Mouse (Mus musculus): Measurements from ENCODE around the gene Borcs7. TPM values are rescaled to one million over a fixed set of nuclear protein-coding genes. Genes with fewer than 3 reads are reported as not detected.

Borcs7 gene
- polyA plus RNA-seq, 2 experiments from 2014 or later: 6.6 to 7.0 TPM

DNA sequence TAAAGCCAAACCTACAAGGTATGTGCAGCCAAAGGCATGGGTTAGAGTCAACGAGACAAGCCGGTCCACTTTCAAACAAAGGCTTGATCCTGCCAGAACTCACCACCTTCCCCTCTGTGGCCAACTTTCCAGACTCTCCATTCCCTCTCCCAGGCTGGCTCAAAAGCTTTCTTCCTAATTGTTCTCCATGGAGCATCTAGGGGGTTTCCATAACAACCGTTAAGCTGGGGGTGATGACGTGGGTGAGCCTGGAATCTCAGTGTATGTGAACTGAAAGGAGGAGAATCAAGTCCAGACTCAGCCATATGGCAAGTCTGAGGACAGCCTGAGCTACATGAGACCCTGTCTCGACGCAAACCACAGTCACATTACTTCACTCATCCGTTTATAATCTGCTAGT, 24.2 kb upstream of the Borcs7 start:
- ATAC-seq: no peak

DNA sequence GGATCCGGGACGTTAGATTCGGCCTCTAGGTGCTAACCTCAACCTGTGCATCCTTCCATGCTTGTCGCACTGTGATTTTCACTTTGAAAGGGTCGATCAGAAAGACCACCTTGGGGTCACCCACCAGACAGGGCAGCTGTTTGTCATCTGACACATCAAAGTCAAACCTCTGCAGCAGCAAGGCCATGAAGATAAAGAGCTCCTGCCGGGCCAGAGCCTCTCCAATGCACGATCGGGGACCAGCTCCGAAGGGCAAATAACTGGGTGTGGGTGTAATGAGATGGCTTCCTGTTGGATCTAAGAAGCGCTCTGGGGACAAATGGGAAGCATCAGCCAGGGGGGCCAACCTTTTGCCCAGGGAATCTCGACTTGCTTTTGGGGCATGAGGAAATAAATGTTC, 22.4 kb upstream of the Borcs7 start:
- ATAC-seq: no peak

DNA sequence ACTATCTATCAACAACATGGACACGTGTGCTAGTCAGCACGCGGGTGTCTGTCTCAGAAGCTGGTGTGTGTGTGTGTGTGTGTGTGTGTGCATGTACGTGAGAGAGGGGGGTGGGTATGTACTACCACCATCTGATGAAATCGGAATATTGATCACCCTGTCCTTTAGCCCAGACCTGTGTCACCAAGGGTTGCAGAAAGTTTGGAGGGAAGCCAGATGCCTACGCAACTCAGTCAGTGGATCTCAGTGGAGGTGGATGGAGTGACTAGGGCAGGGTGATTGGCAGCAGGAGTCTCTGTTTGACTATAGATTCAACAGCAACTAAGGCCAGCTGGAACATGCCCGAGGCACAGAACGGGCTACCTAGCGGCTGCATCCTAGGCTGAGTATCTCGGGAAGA, 21.4 kb upstream of the Borcs7 start:
- no peak for ATAC-seq

DNA sequence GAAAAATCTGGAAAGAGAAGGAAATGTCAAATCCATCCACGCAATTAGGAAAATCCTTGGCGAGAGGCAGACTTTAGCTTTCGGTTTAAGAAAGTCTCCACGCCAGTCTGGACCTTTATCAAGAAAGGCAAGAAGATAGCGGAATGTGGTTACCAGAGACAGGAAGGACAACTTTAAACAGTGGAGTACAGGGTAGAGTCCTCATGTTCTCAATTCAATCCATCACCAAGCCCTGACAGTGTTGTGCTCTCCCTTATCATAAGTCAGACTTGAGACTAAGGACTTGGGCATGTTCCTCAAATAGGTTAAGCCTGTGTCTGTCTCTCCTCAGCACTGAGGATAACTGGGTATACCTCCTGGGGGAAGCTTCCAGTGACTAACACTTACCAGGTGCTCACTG, 19.9 kb upstream of the Borcs7 start:
- no peak for ATAC-seq

DNA sequence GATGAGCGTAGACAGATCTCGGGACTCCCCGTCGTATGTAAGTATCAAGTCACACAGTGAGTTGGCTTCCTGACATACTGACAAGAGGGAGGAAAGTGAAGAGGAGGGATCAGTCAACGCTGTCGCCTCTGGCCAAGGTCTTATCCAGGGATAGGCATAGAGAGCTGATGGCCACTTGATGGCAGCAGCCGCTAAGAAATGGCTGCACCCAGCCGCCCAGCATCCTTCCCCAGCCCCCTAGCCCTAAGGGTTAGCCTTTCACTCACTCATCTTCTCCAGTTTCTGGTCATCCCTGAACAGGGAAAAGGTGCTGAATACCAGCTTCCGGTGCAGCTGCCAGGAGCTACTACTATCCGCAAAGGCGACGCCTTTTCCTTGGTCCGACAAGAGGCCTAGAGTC, 19.0 kb upstream of the Borcs7 start:
- ATAC-seq: no peak

DNA sequence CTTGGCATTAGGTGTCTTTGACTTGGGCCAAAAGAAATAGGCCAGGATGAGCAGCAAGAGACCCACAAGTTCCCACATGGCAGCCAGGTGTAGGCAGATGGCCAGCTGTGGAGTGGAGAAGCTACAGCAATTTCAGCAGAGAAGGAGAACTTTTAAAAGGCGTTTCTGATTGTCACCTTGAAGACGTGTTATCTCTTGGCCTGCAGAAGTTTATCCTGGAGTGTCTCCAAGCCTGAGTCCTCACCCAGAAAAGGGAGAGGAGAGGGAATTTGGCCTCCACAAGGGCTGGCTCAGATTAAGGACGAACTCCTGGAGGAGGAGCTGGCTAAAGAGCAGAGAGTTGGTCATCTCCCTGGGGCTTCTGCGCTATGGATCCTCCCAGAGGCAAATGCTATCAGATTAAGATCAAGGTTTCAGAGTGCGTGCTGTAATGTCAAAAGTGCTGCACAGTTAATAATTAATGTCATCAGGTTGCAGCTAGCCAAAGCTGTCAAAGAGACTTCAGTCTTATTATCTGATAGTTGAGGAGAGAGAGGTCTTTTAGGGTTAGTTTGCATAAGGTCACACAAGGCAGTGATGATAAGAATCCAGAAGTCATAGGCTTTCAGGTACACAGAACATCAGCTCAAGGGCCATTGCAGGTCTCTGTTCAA, 16.8 kb upstream of the Borcs7 start, which contains the start of gene Cyp17a1:
Cyp17a1 (minus strand) TSS at position 407 of the 653 bp plus-strand sequence.
- no peak for ATAC-seq

DNA sequence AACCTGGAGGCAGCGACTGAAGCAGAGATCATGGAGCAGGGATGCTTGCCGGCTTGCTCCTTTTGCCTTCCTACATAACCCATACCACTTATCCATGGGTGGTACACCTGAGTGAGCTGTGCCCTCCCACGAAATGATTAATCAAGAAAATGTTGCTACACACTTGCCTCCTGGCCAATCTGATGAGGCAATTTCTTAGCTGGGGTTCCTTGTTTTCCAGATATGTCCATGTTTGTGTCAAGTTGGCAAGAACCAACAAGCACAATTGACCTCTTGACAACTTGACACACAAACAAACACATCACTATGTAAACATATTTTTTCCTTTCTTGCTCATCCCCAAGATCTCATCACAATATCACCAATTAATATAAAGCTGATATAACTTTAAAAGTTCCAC, 14.1 kb upstream of the Borcs7 start:
- ATAC-seq: no peak

DNA sequence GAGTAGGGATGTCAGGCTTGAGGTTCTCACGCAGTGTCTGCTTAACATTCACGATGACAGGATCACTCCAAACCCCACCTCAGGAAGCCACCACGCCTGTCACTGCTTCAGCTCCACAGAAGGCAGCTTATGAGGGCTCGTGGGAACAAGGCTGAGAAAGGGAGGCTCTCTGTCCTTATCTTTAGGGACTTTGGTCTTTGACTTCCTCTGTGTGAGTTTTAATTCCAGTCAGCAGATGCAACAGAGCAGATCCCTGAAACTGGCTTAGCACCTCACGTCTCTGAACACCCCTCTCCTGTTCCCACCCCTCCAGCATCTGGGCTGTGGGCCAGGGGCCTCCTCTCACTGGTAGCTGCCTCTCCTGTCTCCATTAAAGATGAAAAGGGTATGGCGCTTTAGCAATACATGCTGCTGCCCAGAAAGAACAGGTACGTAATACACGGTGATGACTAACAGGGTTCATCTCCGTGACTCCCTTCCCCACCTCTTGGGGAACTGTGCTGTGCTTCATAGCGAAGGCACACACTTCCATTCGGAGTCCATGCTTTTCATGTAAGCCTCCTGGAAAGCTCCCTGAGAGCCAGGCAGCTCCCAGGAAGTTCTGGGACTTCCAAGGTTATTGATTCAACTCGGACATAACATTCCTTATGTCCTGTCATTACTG, 9.9 kb upstream of the Borcs7 start:
- ATAC-seq: no peak

DNA sequence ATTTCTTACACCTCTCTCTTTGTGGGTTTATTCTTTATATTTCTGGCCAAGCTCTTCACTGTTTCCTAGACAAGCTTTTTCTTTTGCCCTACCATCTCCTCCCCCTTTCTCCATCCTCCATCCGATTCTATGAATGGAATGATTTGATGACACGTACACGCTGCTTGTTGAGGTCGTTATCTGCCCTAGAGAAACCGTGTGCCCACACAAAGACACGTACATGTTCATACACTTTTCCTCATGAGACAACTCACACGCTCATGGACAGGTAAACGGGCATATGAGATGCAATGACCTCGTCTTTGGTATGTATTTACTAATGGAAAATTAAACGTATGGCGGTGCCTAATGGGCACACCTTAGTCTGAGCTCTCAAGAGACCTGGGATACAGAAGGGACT, 681 bp downstream of the Borcs7 start:
- no peak for ATAC-seq

DNA sequence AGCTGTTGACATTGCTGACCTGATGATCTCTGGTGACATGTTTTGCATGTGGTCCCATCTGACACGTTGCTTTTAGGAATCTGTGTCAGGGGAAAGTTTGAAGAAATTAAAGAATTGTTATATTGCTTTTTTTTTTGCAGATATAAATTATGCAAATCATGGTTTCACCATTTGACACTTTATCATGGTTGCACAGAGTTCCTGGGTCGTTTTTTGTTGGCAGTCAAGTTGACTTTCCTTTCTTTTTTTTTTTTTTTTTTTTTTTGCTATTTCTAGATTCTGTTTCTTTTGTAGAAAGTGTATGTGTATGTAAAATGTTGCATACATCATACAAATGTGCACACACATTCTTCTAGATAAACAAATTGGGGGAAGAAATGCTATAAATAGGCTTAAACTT, 1.4 kb downstream of the Borcs7 start:
- ATAC-seq: no peak

DNA sequence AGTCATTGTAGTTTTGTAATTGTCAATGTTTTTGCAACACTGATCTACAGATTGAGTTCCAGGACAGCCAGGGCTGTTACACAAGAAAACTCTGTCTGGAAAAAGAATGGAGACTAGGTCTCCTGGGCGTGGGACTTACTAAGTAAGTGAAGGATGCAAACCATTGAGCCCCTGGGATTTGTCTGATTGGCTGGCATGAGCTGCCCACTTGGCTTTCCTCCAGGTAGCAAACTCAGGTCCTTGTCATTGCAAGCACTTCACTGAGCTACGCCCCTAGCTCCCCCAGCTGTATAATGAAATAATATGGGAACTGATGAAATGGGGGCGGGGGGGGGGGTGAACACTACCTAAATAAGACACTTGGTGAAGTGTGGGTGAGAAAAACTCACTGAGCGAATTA, 3.4 kb downstream of the Borcs7 start:
- ATAC-seq: no peak

DNA sequence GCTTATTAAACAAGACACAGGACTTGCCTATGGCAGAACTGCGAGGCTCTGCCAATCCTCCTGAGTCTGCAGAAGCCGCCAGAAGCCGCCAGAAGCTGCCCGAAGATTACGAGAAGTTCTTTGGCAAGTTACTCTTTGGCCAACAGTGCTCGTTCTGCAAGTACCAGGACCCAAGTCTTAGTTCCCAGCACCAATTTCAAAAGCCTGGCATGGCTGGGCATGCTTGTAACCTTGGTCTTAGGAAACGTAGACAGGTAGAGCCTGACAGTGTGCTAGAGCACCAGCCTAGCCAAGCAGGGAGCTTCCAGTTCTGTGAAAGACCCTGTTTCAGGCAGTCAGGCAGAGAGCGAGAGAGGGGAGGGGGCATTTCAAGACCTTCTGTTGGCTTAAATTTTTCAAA, 6.8 kb downstream of the Borcs7 start:
- no peak for ATAC-seq

DNA sequence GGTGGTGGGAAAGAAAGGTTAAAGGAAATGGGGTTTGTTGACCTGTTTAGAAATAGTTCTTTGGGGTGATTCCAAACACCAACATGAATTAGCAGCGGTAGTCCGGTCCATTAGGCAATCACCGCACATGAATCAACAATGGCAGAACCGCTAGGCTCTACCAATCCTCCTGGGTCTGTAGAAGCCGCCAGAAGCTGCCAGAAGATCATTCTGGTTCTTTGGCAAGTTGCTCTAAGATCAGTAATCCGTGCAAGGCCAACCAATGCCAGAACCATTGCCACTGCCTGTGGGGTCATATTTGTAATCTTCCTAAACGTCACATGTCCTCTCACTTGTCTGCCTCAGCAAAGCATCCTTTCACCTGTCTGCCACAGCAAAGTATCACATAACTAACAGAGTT, 7.2 kb downstream of the Borcs7 start:
- ATAC-seq: no peak

DNA sequence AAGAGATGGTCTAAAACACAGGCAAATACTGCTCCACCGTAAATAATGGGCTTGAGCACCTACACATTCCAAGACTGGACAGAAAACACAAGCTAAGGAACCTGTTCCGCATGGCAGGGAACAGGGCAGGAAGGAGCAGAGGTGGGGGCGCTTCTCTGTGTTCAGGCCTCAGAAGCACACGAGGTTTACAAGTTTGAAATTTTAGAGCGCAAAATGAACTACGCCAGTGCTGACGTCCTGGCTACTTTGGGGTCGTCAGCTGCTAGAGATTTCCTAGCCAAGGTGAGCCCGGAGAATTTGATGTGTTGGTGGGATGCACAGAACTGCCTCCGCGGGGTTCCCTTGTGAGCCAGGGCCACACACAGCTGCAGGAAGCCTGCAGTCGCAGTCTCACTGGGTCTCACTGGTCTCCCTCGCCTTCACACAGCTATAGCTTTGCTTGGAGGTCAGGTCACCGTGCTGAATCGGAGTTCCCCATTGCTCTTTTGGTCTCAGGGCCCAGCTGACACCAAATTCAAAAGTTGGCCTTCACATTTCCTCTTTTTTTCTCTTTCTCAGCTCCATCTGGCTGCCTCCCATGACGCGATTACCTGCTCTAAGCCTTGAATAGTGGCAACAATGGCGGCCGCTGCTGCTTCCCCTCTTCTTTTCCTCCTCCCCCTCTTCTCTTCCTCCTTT, 8.3 kb downstream of the Borcs7 start:
- ATAC-seq: no peak

DNA sequence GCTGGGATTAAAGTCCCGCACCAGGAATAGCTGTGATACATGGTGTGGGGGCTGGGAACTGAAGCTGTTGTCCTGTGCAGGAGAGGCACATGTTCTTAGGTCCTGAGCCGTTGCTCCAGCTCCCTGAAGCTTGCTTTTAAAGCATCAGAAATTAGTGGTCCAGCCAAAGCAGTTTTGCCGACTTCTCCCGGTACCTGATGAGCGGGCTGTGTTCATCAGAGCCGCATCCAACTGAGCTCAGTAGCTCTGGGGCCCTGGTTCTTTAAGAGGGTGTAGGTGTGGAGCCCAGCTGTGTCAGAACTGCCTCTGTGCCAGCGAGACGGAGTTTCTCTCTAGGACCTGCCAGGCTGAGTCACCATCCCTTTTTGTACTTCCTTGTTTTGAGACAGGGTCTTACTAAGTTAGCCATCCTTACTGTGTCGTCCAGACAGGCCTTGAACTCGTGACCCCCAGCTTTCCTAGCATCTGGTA, 9.3 kb downstream of the Borcs7 start:
- no peak for ATAC-seq

DNA sequence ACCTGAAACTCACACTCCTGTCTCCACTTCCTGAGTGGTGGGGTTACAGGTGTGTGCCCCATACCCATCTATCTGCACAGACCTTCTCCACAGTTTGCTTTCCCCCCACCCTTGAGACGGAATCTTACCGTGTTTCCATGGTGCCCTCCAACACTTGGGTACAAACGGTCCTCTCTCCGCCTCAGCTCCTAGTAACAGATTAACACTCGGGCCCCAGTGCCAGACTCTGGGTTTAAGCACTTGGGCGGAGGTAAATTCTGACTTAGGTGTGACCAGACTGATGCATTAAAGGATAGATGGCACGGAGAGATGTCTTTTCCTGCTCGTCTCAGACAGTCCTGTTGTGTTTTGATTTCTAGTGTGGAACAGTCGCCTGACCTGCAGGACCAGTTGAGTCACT, 11.4 kb downstream of the Borcs7 start:
- no peak for ATAC-seq

DNA sequence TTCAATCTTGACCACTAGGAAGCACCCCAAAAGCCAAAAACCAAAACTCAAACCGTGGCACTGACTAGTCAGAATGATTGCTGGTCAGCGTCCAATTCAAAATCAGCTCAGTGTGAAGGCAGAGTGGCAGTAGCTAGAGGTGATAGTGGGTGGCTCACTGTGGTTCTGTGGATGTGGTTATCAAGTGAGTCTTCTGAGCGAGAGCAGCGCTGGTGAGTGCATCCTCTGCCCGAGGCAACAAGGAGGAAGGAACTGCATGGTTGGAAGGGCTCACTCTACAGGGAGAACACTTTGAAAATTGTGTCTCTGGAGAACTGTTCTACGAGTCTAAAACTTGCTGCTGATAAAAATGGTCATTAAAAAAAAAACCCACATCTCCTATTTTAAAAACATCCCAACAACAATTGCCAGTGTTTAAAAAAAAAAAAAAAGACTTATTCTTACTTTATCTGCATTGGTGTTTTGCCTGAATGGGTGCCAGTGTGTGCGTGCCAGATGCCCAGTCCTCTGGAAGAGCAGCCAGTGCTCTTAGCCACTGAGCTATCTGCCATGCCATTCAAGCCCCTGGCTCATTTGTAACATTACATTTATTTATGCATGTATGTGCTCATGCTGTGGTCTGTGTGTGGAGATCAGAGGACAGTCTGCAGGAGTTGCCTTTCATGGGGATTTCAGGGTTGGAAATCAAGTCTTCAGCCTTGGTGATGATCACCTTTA, 16.2 kb downstream of the Borcs7 start:
- no peak for ATAC-seq

DNA sequence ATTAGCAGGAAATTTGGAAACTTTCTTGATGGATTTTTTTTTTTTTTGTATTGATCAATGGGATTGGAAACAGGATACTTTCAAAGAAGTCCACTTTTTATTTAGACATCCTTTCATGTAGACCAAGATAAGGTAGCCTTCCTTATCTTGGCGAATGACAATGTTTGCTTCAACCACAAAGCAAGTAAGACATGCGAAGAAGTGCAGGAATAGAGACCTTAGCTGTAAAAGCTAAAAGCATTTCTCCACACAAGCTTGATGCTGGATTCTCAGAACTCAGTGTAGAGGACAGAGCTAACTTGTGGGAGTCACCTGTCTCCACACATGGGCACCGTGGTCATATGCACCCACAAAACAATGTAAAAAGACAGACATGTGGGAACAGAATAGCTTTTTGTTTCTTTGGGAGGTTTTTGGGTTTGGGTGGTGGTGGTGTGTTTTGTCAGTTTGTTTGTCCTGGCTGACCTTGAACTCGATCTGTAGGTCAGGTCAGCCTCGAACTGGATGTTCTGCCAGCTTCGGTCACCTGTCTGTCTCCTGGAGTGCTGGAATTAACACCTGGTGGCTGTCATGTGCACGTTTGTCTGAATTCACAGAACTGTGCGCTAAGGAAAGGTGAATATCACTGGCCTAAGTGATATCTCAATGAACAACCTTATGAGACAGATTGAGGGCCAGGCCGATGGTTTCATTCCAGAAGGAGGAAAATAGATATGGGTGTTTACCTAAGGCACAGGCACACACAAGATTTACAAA, 17.0 kb downstream of the Borcs7 start:
- ATAC-seq: no peak

DNA sequence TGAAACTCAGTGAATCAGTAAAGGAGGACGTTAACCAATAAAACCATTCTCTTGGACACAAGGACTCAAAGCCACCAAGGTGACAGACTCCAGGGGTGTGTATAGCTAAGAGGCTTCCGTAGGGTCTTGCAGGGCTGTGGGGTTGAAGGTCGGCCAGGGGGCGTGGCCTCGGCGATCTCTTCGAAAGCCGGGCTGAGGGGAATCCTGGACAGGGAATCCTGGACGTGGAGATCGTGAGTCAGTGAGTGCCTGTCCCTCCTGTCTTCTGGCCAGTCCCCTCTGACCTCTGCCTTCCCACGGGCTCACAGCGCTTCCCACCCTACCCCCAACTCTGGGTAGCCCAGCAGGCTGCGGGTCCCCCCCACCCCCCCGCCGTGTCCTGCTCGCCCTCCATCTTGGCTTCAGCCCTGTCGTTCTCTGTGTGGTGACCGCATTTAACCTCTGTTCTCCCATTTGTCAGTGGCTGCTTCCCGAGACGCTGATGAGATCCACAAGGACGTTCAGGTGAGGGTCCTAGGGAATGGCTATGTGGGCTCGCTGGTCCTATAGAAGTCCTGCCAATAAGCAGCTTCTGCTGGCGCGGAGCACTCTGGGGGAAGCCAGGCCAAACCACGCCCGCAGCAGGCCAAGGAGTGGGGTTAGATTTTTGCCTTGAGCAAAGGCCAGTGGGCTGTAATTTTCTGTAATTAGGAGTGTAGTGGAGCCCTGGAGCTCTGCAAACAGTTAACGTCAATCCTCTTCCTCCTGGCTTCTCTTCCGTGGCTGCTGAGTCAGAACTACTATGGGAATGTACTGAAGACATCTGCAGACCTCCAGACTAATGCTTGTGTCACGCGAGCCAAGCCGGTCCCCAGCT, 17.8 kb downstream of the Borcs7 start, which contains the start of gene As3mt:
As3mt (plus strand) TSS at position 163 of the 856 bp plus-strand sequence.
- no peak for ATAC-seq

DNA sequence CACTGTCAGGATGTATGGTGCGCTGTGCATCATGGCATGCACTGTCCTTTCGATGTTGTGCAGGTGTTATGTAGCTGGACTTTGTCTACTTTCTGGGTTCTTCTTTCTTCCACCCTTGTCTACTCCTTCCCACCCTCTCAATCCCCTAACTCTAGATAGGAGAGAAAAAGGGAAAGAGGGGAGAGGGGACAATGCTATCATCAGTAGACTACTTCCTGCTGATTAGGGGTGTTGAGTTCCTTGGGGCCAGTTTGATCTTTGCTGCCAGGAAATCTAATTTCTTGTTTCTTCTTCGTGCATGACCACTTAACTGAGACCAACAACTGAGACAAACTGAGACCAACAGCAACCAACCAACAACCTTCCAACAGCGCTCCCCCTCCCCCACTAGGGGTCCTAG, 20.9 kb downstream of the Borcs7 start:
- ATAC-seq: no peak

DNA sequence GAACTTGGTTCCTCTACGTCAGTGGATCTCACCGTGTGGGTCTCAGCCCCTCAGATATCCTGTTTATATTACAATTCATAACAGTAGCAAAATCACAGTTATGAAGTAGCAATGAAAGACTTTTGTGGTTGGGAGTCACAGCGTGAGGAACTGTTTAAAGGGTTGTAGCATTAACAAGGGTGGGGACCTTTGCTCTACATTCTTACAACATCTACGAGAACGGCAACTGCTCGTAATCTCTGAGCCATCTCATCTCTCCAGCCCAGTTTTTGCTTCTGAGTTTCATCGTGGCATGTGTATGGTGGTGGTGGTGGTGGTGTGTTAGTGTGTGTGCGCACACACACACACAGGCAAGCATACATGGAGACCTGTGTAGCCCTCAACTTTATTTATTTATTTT, 24.5 kb downstream of the Borcs7 start:
- ATAC-seq: no peak

DNA sequence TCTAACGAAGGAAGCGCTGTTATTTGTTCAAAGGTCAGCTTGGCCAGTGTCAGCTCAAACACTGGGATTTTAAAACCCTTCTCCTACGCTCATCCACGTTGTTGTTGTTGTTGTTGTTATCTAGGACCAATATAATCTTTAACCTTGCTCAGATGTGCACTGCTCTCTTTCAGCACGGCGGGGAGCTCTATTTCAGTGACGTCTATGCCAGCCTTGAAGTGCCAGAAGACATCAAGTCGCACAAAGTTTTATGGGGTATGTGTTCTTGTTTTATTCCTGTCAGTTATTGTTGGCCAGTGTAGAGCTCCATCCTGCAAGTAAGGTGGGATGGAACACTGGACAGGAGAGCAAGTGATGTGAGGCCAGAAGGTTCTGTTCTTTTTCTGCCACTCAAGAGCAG, 25.3 kb downstream of the Borcs7 start:
- ATAC-seq: no peak

Measured in activated CD4-positive, CD25-positive, alpha-beta regulatory T cell, adult 4 months (primary cell).